Mouse (Mus musculus): Measurements from ENCODE around the gene Fat1. TPM values are rescaled to one million over a fixed set of nuclear protein-coding genes. Genes with fewer than 3 reads are reported as not detected.

Fat1 gene
- polyA plus RNA-seq (2014; fragmentation: Nextera tagmentation; extraction: Ambion mirVana): 35.6 and 37.0 TPM in 2 replicates

DNA sequence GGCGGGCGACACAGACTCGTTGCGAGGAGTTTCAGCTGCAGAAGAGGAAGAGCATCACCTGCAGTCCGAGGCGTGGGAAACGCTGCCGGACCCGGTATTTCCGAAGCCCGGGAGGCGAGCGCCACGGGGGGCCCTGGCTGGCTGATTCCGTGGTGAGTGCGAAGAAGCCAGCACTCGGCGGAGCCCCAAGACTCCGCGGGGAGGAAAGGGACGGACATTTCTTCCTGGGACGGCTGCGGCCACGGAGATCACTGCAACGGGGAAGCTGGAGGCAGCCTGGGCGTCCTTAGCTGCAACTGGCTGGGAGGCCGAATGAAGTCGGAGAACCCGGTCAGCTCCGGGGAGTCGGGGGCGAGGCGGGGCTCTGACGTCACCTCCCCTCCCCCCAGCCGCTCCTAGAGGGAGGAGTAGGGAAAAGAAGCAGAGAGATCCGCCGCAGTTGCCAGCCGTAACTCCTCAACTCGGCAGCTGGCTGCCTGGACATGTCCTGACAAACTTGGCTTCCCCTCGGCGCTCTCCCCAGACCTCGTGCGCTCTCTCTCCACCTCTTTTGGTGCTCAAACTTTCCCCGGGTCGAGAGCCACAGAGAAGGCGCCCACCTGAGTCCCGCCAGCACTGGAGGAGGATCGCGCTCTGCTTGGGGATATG lies at the start of gene Fat1:
Gene Fat1 (plus strand): TSS at position 598 of the 648 bp plus-strand sequence.
- H3K9ac ChIP-seq (ENCODE audit: low read length): peak within 1 kb of the TSS; percentile 68
- no peaks in the 10 kb centered on the region for H3K27me3 ChIP-seq (ENCODE audit: control insufficient read depth, insufficient read depth, low read length)
- H3K9me3 ChIP-seq (ENCODE audit: control insufficient read depth, low read length): no peaks in the 10 kb centered on the region
- H3K4me3 ChIP-seq (ENCODE audit: low read depth, low read length): peak within 1 kb of the TSS; percentile 86
- under 1% methylated on average over 49 of the region's 49 CpGs for WGBS
- ATAC-seq (ENCODE audit: insufficient number of reproducible peaks, low FRiP score, low TSS enrichment, low read depth): peak; percentile 69
- H3K27ac ChIP-seq (replicated peaks; ENCODE audit: low read depth, low read length): peak within 1 kb of the TSS; percentile 60
- peak within 1 kb of the TSS; percentile 67 for H3K4me2 ChIP-seq (ENCODE audit: low read depth, severe bottlenecking)
- H3K36me3 ChIP-seq (ENCODE audit: control insufficient read depth, insufficient read depth, low read length): no peaks in the 10 kb centered on the region
- peaks cover 4% of the 10 kb centered on the region for H3K4me1 ChIP-seq (ENCODE audit: control insufficient read depth, insufficient read depth, low read length)
- peak; percentile 94 for DNase-seq (ENCODE audit: low spot score)

DNA sequence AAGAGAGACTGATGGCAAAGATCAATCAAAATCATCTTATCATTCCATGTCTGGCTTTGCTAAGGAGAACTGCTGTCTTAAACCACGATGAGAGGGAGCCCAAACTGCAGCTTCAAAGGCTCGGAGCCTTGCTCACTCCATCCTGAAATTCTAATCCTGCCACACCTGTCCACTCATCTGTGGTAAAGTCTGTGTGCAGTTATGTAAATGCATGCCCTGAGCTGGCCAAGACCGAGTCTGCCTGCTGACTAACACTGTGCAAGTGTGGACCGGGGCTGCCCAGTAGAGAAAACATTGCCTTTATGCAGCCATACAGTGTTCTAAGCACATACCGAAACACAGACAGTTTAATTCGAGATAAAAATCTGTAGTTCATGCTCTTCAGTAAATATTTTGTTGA lies 40.6 kb upstream of the Fat1 start:
- H3K4me1 ChIP-seq (ENCODE audit: control insufficient read depth, insufficient read depth, low read length): 0 out of 2 replicates have a peak, but pooled peaks cover 2% of the 10 kb centered on the region
- H3K4me2 ChIP-seq (ENCODE audit: low read depth, severe bottlenecking): no peak overlapping the region
- no peak for ATAC-seq (ENCODE audit: insufficient number of reproducible peaks, low FRiP score, low TSS enrichment, low read depth)
- WGBS: 69% methylated on average over 6 of the region's 6 CpGs
- H3K9me3 ChIP-seq (ENCODE audit: control insufficient read depth, low read length): no peaks in the 10 kb centered on the region
- H3K9ac ChIP-seq (ENCODE audit: low read length): no peak overlapping the region
- no peak overlapping the region for H3K4me3 ChIP-seq (ENCODE audit: low read depth, low read length)
- no peak for DNase-seq (ENCODE audit: low spot score)
- no peaks in the 10 kb centered on the region for H3K36me3 ChIP-seq (ENCODE audit: control insufficient read depth, insufficient read depth, low read length)
- H3K27me3 ChIP-seq (ENCODE audit: control insufficient read depth, insufficient read depth, low read length): no peaks in the 10 kb centered on the region
- H3K27ac ChIP-seq (replicated peaks; ENCODE audit: low read depth, low read length): no peak overlapping the region

DNA sequence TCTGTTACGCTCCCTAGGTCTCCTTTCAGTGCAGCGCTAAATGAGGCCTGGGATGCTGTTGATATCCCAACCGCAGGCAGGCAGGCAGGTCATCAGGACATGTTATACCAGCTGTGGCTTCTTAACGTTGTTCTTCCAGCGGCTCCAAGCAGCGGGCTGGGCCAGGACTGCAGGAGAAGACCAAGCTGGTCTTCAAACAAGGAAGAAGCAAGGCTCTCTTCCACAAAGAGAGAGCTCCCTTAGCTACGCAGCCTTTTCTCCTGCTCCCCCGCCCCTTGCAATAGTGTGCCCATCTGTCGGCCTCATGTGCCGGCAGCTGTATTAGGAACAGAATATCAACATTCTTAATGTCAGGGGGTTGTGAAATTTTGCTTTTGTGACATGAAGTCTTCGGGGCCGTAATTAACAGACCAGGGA lies 35.7 kb upstream of the Fat1 start:
- H3K4me1 ChIP-seq (ENCODE audit: control insufficient read depth, insufficient read depth, low read length): 0 out of 2 replicates have a peak, but pooled peaks cover 2% of the 10 kb centered on the region
- H3K4me2 ChIP-seq (ENCODE audit: low read depth, severe bottlenecking): no peak overlapping the region
- H3K9ac ChIP-seq (ENCODE audit: low read length): no peak overlapping the region
- H3K27me3 ChIP-seq (ENCODE audit: control insufficient read depth, insufficient read depth, low read length): no peaks in the 10 kb centered on the region
- no peak overlapping the region; the same call in 1 of the 2 replicates for H3K27ac ChIP-seq (replicated peaks; ENCODE audit: low read depth, low read length)
- ATAC-seq (ENCODE audit: insufficient number of reproducible peaks, low FRiP score, low TSS enrichment, low read depth) (no peak), DNase-seq (ENCODE audit: low spot score) (peak; percentile 30)
- no peaks in the 10 kb centered on the region for H3K36me3 ChIP-seq (ENCODE audit: control insufficient read depth, insufficient read depth, low read length)
- no peak overlapping the region for H3K4me3 ChIP-seq (ENCODE audit: low read depth, low read length)
- H3K9me3 ChIP-seq (ENCODE audit: control insufficient read depth, low read length): no peaks in the 10 kb centered on the region
- WGBS: 65% methylated on average over 12 of the region's 12 CpGs

DNA sequence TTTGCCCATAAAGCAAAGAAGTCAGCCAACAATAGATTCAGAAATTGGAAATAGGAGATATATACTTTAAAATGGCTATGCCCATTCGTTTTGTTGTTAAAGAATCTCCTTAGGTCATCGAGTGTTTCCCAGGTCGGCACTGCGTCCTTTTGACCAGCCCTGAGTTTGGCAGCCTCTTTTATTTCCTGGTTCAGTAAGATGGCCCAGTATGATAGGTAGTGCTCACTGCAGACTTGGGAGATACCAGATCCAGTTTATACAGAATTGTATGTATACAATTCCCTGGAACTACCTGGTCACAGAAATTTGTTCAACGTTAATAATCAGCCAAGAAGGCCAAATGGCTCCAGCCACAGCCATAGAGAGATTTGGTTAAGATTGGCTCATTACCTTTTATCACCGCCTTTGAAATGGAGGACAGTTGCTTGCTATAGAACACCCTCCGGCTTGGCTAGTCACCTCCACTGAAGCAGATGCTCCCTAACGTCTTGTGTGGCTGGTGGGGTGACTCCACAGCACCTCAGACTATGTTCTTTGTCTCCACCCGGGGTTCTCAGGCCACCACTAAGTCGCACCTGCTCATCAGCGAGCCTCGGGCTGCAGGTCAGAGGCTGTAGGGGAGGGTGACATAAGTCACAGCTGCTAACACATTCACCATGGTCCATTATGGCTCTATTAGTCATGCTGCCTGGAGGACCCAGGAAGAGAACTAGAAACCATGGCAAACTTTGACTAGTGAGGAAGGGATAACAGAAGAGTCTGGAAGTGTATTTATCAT lies 23.9 kb upstream of the Fat1 start:
- WGBS: 78% methylated on average over 12 of the region's 12 CpGs
- H3K4me2 ChIP-seq (ENCODE audit: low read depth, severe bottlenecking): no peak overlapping the region

DNA sequence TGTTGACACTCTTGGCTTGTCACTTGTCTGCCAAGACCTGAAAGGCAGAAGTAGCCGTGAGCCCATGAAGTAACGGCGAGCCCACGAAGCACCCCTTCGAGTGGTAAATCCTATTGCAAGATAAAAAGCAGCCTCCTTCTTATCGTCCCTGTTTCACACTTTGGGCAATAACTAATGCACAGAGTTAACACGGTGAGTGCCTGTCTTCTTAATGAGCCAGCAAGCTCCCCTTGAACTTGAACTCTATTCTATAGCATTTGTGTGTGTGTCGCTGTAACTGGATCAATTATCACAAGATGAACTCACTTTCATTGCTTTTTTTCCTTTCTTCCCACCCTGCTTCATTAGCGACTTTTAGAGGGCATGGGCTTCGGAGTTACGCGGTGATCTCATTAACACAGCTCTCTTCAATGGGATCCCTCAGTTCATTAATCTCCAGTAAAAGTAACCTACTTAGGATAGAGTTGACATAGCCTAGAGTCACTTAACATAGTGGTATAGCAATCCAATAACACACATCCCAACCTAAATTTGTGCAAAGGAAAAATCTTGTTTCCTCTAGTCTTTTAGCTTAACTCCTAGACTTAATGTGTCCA lies 15.7 kb upstream of the Fat1 start:
- Histone ChIP-seq H3K9me3 (ENCODE audit: control insufficient read depth, low read length) (no peaks in the 10 kb centered on the region), H3K27ac (replicated peaks; ENCODE audit: low read depth, low read length) (no peak overlapping the region), H3K4me3 (ENCODE audit: low read depth, low read length) (no peak overlapping the region), H3K27me3 (ENCODE audit: control insufficient read depth, insufficient read depth, low read length) (no peaks in the 10 kb centered on the region), H3K4me1 (ENCODE audit: control insufficient read depth, insufficient read depth, low read length) (no peaks in the 10 kb centered on the region), H3K4me2 (ENCODE audit: low read depth, severe bottlenecking) (no peak overlapping the region), H3K9ac (ENCODE audit: low read length) (no peak overlapping the region), H3K36me3 (ENCODE audit: control insufficient read depth, insufficient read depth, low read length) (no peaks in the 10 kb centered on the region)
- WGBS: 80% methylated on average over 12 of the region's 12 CpGs
- no peak for DNase-seq (ENCODE audit: low spot score)
- ATAC-seq (ENCODE audit: insufficient number of reproducible peaks, low FRiP score, low TSS enrichment, low read depth): no peak

More for the DNA sequence above, 23.9 kb upstream of the Fat1 start:
- no peak overlapping the region for H3K4me3 ChIP-seq (ENCODE audit: low read depth, low read length)
- ATAC-seq (ENCODE audit: insufficient number of reproducible peaks, low FRiP score, low TSS enrichment, low read depth) (no peak), DNase-seq (ENCODE audit: low spot score) (no peak)
- no peaks in the 10 kb centered on the region for H3K4me1 ChIP-seq (ENCODE audit: control insufficient read depth, insufficient read depth, low read length)
- no peak overlapping the region for H3K27ac ChIP-seq (replicated peaks; ENCODE audit: low read depth, low read length)
- no peak overlapping the region for H3K9ac ChIP-seq (ENCODE audit: low read length)
- no peaks in the 10 kb centered on the region for H3K36me3 ChIP-seq (ENCODE audit: control insufficient read depth, insufficient read depth, low read length)
- H3K27me3 ChIP-seq (ENCODE audit: control insufficient read depth, insufficient read depth, low read length): no peaks in the 10 kb centered on the region
- H3K9me3 ChIP-seq (ENCODE audit: control insufficient read depth, low read length): no peaks in the 10 kb centered on the region

DNA sequence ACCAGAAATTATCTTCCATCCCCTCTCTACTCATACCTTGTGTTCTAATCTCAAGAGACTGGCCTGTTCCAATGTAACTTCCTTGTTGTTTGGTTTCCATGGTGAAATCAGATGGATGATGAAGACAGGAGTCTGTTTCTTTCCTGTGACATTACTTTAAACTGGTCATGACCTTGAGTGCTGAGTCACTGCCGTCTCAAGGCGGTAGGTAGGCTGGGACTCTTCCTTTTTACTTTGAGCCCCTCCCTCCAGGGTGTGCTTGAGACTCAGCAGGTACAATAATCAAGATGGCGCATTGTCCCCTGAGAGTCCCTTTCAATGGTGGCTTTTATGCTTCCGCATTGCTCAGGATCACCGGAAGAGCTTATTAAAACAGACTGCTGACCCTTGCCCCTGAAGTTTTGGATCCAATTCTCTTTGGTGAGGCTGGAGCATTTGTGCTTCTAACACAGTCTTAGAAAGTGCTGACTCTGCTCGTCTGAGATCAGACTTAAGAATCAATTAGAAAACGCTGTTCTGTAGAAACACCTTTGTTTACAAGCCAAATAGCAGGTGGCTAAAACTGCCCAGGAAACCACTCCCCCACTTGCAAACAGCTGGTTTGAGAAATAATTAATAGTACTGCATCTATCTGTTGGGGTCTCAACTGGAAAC lies 14.7 kb upstream of the Fat1 start:
- Histone ChIP-seq H3K4me3 (ENCODE audit: low read depth, low read length) (no peak overlapping the region), H3K27ac (replicated peaks; ENCODE audit: low read depth, low read length) (no peak overlapping the region), H3K4me1 (ENCODE audit: control insufficient read depth, insufficient read depth, low read length) (no peaks in the 10 kb centered on the region), H3K9me3 (ENCODE audit: control insufficient read depth, low read length) (no peaks in the 10 kb centered on the region), H3K27me3 (ENCODE audit: control insufficient read depth, insufficient read depth, low read length) (no peaks in the 10 kb centered on the region), H3K4me2 (ENCODE audit: low read depth, severe bottlenecking) (no peak overlapping the region), H3K36me3 (ENCODE audit: control insufficient read depth, insufficient read depth, low read length) (no peaks in the 10 kb centered on the region), H3K9ac (ENCODE audit: low read length) (no peak overlapping the region)
- ATAC-seq (ENCODE audit: insufficient number of reproducible peaks, low FRiP score, low TSS enrichment, low read depth) (no peak), DNase-seq (ENCODE audit: low spot score) (no peak)
- WGBS: 54% methylated on average over 7 of the region's 7 CpGs

DNA sequence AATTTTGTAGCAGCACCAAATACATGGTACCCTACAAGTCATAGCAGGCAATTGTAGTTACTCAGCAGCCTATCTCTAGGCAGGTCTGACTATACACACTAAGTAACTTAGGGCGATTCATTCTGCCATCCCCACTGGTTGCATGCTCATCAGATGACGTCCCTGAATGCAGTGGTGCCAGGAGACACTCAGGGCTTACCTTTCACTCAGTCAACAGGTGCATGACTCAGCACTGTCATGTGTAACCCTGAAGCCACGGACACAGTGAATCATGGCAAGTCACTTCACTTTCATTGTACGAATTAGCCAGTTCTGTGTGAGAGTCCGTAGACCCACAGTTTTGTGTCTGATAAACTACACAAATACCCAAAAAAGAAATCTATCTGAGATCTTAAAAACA lies 10.3 kb upstream of the Fat1 start:
- Histone ChIP-seq H3K9ac (ENCODE audit: low read length) (no peak overlapping the region), H3K9me3 (ENCODE audit: control insufficient read depth, low read length) (0 out of 2 replicates have a peak, but pooled peaks cover 2% of the 10 kb centered on the region), H3K4me3 (ENCODE audit: low read depth, low read length) (no peak overlapping the region), H3K27me3 (ENCODE audit: control insufficient read depth, insufficient read depth, low read length) (no peaks in the 10 kb centered on the region), H3K36me3 (ENCODE audit: control insufficient read depth, insufficient read depth, low read length) (no peaks in the 10 kb centered on the region), H3K27ac (replicated peaks; ENCODE audit: low read depth, low read length) (no peak overlapping the region), H3K4me1 (ENCODE audit: control insufficient read depth, insufficient read depth, low read length) (no peaks in the 10 kb centered on the region), H3K4me2 (ENCODE audit: low read depth, severe bottlenecking) (no peak overlapping the region)
- 91% methylated on average over 5 of the region's 5 CpGs for WGBS
- ATAC-seq (ENCODE audit: insufficient number of reproducible peaks, low FRiP score, low TSS enrichment, low read depth) (no peak), DNase-seq (ENCODE audit: low spot score) (no peak)

DNA sequence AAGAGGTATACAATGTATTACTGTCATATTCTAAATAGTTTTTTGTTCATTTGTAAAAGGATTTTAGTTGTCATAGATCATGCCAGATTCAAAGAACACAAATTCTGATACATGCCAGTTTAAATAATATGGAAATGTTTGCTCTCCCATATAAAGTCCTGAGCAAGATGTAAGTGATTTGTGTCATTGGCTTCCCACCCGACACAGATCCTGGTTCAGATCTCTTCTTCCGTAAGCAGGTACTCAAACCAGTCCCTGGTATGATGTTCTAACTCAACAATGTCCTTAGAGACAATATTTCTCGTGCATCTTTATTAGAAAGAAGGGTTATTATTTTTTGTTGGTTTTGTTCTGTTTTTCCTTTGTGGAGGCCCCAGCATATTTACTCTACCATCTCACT lies 5.2 kb upstream of the Fat1 start:
- H3K4me1 ChIP-seq (ENCODE audit: control insufficient read depth, insufficient read depth, low read length): no peaks in the 10 kb centered on the region
- DNase-seq (ENCODE audit: low spot score) (no peak), ATAC-seq (ENCODE audit: insufficient number of reproducible peaks, low FRiP score, low TSS enrichment, low read depth) (no peak)
- H3K4me2 ChIP-seq (ENCODE audit: low read depth, severe bottlenecking): no peak overlapping the region
- 0 out of 2 replicates have a peak, but pooled peaks cover 2% of the 10 kb centered on the region for H3K9me3 ChIP-seq (ENCODE audit: control insufficient read depth, low read length)
- no peak overlapping the region for H3K4me3 ChIP-seq (ENCODE audit: low read depth, low read length)
- H3K9ac ChIP-seq (ENCODE audit: low read length): no peak overlapping the region
- no peak overlapping the region for H3K27ac ChIP-seq (replicated peaks; ENCODE audit: low read depth, low read length)
- 89% methylated on average over 3 of the region's 3 CpGs for WGBS
- H3K27me3 ChIP-seq (ENCODE audit: control insufficient read depth, insufficient read depth, low read length): no peaks in the 10 kb centered on the region
- H3K36me3 ChIP-seq (ENCODE audit: control insufficient read depth, insufficient read depth, low read length): no peaks in the 10 kb centered on the region

Data from limb, embryonic 11.5 days (tissue).